Mouse (Mus musculus): ENCODE data around the gene Golga2.

Gene Golga2

GRCm38 (mm10) chr2:32287334-32287840 is at the start of gene Golga2:
Golga2 (plus strand) TSS chr2:32287384.
- no peak for DNase-seq

DNA sequence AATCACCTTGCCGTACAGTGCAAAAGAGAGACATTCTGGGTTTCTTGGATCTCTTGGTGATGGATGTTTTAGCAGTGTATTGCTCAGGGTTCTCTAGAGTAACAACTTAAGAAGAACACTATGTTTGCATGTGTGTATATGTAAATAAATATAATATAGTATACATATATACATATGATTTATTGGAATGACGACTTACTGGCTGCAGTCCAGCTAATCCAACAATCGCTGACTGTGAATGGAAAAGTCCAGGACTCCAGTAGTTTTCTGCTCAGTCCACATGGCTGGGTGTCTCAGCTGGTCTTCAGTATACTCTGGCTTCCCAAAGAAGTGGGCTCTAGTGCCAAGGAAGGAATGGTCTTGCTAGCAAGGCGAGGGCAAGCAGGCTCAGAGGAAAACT is 49.6 kb upstream of the Golga2 start:
- no peak for DNase-seq

DNA sequence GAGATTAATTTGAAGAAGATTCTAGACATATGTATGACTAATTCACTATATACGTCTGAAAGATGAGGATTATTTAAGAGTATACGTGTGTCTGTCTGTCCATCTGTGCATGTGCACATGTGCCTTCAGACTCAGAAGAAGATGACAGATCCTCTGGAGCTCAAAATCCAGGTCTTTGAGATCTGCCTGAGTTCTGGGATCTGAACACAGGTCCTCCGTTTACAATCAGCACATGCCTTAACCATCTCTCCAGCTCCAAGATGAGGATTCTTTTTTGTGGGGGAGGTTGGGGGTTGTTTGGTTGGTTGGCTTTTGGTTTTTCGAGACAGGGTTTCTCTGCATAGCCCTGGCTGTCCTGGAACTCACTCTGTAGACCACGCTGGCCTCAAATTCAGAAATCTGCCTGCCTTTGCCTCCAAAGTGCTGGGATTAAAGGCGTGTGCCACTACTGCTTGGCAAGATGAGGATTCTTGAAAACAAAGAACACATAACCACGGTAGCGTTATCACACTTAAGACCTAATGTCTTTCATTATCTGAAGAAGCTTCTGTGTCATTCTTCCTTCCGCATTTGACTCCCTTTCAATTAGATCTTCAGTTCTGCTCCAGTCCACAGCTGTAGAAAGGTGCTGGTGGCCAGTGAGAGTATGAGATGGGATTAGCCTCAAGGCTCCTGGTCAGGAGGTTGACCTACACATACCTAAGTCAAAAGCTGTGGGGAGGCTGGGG is 48.3 kb upstream of the Golga2 start:
- DNase-seq: no peak

DNA sequence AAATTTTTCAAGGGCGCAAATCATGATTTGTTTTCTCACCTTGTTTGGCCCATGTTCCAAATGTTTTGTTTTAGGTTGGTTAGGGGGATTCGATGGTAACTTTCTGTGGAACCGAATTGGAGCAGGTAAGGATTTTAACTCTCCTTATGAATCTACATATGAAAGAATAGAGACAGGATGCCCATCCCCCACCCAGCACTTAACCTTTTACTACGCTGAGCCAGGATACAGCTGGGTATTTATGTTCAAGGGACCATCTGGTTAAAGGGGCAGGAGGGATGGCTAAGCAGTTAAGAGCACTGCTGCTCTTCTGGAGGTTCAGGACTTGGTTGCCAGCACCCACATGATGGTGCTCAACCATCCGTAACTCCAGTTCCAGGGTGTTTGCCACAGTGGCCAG is 46.6 kb upstream of the Golga2 start:
- no peak for DNase-seq

DNA sequence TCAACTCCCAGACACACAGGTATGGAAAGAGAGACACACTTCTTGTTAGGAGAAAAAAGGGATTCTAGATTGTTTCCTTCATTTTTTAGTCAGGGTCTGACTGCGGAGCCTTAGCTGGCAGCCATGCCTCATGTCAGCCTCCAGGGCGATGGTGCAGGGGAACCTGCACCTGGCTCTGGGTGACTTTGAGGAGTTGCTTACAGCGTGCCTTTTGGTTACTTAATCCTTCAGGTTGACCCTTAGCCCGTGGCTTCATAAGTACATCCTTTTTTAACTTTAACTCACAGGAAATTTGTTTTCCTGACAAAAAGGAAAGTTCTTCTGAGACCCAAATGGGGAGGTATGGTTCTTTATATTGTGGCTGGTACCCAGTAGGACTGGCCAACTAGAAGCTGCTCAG is 44.2 kb upstream of the Golga2 start:
- DNase-seq: no peak

DNA sequence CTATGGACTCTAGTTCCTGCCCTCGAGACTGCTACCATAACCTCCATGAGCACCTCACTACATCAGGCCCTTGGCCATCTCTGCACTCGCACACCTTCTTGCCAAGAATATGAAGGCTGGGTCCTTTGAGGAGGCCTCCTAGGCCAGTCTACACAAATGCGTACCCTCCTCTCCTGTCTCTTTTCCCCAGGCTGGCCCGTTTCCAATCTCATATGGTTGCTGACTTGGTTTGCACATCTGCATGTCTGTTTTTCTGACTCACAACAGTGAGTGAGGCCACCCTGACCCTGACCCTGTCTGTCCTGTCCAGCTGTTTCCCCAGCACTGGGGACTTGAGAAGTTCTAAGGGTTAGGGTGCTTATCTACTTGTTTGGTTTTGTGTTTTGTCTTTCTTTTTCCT is 40.4 kb upstream of the Golga2 start:
- DNase-seq: no peak

DNA sequence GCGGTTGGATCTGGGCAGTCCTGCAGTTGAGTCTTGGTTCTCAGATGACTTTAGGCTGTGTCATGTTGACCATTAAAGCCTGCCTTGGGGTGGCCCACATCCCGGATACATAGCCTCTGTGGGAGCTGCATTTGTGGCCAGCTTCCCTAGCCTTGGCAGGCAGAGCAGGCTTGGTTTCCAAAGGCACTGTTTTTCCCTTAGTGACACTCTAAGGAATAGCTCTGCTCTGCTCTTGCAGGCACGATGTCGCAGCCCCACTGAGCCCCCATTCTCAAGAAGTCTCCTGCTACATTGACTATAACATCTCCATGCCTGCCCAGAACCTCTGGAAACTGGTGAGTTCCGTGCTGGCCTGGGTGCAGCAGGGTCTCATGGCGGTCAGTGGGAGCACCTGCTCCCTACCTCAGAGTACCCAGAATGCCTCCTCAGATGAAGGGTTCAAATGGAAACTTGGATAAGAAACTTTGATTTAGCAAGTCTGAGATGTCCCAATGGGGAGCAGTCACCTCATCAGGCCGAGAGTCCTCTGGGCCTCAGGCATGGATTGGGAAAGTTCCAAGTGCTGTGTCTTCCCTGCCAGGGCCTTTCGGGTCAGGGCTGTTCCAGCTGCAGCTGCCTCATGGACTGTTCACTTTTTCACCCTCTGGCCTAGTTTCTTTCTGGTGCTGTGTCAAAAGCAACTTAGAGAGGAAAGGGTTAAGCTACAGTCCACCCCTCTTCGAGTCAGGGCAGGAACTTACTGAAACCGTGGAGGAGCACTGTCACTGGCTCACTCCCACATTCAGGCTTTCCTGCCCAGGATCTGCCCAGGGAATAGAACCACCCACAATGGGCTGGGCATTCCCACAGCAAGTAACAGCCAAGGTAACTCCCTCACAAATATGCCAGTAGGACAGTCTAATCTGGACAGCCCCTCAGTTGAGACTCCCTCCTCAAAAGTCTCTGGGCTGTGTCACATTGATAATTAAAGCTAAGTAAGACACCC is 38.5 kb upstream of the Golga2 start:
- no peak for DNase-seq

- DNase-seq: no peak
Observed at GRCm38 (mm10) chr2:32251791-32252527, 35.2 kb upstream of the Golga2 start.

DNA sequence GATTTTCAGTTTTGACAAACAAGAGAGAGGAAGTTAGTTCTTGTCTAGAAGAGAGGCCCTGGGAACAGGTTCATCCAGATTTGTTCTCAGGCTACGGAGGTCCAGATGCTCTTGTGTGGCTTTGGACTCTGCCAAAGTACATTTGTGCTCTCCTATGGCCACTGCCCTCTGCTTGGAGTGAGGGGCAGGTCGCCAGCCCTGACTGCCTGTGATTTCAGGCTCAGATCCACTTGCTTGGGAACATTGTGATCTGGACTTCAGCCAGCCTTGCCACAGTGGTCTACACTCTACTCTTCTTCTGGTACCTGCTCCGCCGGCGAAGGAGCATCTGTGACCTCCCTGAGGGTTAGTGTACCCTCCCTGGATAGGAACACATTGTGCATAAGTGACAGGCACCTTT is 34.5 kb upstream of the Golga2 start:
- no peak for DNase-seq

GRCm38 (mm10) chr2:32253352-32253751 is 33.8 kb upstream of the Golga2 start:
- no peak for DNase-seq

GRCm38 (mm10) chr2:32254563-32254962 is 32.6 kb upstream of the Golga2 start:
- DNase-seq: no peak

- no peak for DNase-seq
Observed at GRCm38 (mm10) chr2:32256273-32256672, 30.9 kb upstream of the Golga2 start.

- DNase-seq: no peak
Observed at GRCm38 (mm10) chr2:32258887-32259533, 28.2 kb upstream of the Golga2 start.

- DNase-seq: peak; percentile 82
Observed at GRCm38 (mm10) chr2:32259657-32260417, 27.3 kb upstream of the Golga2 start, which contains the start of gene Uck1. Uck1 (minus strand) TSS chr2:32260159.

- DNase-seq: peak; percentile 49
Observed at GRCm38 (mm10) chr2:32260635-32261034, 26.5 kb upstream of the Golga2 start.

- no peak for DNase-seq
Observed at GRCm38 (mm10) chr2:32275823-32276222, 11.4 kb upstream of the Golga2 start.

DNA sequence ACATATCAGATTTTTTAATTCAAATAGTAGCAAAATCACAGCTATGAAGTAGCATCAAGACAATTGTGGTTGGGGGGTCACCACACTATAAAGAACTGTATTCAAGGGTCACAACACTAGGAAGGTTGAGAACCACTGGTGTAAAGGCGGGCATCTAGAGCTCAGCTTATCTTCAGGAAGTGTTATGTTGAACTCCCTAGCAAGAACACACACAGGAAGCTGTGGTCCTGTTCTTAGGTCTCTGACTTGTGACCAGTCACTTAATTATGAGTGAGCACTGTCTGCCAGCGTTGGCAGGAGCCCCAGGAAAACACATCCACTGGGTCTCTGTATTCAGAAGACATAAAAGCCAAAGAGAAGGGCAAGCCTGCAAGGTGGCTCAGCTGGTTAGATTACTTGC is 4.9 kb upstream of the Golga2 start:
- DNase-seq: no peak

GRCm38 (mm10) chr2:32282727-32283126 is 4.5 kb upstream of the Golga2 start:
- no peak for DNase-seq

- no peak for DNase-seq
Observed at GRCm38 (mm10) chr2:32283986-32284385, 3.2 kb upstream of the Golga2 start.

DNA sequence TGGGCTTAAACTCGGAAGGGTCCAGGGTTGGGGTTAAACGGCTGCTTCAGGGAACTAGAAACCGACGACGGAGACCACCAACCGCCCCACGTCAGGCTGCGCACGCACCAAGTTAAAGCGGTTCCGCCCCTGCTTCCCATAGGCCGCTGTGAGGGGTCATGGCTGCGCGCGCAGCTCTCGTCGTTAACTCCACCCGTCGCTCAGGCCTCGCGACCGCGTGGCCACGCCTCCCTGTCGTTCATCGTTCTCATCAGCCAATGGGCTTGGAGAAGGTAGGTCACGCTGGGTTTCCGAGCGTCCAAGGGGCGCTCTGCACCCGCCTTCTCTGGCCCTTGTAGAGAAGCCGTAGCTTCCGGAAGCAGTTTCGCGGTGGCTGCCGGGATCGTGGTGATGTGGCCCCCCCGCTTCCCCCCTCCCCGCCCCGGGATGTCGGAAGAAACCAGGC is 761 bp downstream of the Golga2 start, which contains the start of gene Swi5:
TSS of gene Swi5 (minus strand) at position 153 of the 445 bp plus-strand sequence.
- peak; percentile 100 for DNase-seq

DNA sequence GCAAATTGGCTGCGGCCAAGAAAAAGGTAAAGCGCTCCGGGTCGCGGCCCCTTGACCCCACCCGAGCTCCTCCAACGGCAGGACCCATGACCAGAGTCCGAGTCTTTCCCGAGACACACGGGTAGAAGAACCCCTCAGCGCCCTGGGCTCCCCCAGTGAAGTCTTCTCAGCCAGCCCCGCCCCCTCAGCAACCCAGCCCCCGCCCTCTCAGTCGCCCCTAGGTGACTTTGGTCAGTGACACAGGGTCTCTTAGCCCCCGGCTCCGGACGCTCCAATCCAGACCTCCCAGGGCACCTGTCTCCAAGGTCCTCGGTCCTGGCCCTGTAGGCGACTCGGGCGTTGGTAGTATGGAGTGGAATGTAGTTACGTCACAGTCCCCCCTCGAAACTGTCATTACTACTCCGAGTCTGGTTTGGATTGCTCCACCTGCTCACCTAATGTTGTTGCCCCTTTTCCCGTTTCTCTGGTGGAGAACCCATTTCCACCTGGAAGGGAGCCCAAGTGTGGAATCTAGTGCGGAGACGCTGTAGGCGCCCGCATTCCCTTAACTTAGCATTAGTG is 1.3 kb downstream of the Golga2 start:
- no peak for DNase-seq

Data from right cerebral cortex, postnatal 4 days (tissue).